Comparison of ENCODE assay signal across 20 mouse cellular contexts in genomic region chr2:77039683-77040082, GRCm38 (mm10). TPM values are rescaled to one million over a fixed set of nuclear protein-coding genes. Genes with fewer than 3 reads are reported as not detected.
DNase-seq lines count a peak whose midpoint lies in the region; ATAC-seq and TF ChIP-seq lines count a peak whose summit lies in the region.
"Had no signal": no experiment of that assay in that cellular context is flagged by ENCODE, and none has a peak within 500 bp of the region (broad histone marks: within the 10 kb centered on the region; RNA-seq: fewer than 3 reads in every experiment).

No protein-coding gene starts in this region.

- TF ChIP-seq POLR2A in brain, embryonic 14.5 days (IDR thresholded peaks at IDR 0.05; ENCODE audit: borderline replicate concordance, extremely low read depth, insufficient read depth, insufficient read length, poor library complexity, severe bottlenecking) = no peak

- no peak overlapping the region for H3K4me3 ChIP-seq in forebrain, embryonic 15.5 days
- no peak overlapping the region for H3K4me3 ChIP-seq in forebrain, embryonic 12.5 days (replicated peaks)
- H3K4me3 ChIP-seq in heart, embryonic 16.5 days (ENCODE audit: low read length) = no peak overlapping the region
- H3K4me3 ChIP-seq in forebrain, postnatal 0 days (ENCODE audit: low read depth, low read length) = no peak overlapping the region
- H3K4me3 ChIP-seq: heart, embryonic 10.5 days; heart, embryonic 13.5 days; hindbrain, embryonic 12.5 days; hindbrain, embryonic 15.5 days had no signal

- TF ChIP-seq CTCF in brain, embryonic 14.5 days (IDR thresholded peaks at IDR 0.05; ENCODE audit: borderline replicate concordance, extremely low read depth, insufficient read depth, insufficient read length) = no peak
- TF ChIP-seq CTCF in forebrain, postnatal 0 days (IDR thresholded peaks at IDR 0.05; ENCODE audit: low read depth) = no peak

- H3K27ac ChIP-seq in forebrain, embryonic 15.5 days (replicated peaks) = peak overlapping the region; percentile 63; the same call in 1 of the 2 replicates
- H3K27ac ChIP-seq in forebrain, embryonic 12.5 days = no peak overlapping the region
- H3K27ac ChIP-seq in heart, embryonic 16.5 days (ENCODE audit: low read length) = peak overlapping the region; percentile 31
- H3K27ac ChIP-seq in forebrain, postnatal 0 days (ENCODE audit: low read depth, low read length) = 0 out of 2 replicates have a peak overlapping the region, but pooled peaks have one; percentile 57
- H3K27ac ChIP-seq: heart, embryonic 10.5 days; heart, embryonic 13.5 days; hindbrain, embryonic 12.5 days; hindbrain, embryonic 15.5 days had no signal

- no peaks in the 10 kb centered on the region for H3K36me3 ChIP-seq in forebrain, embryonic 15.5 days
- no peaks in the 10 kb centered on the region for H3K36me3 ChIP-seq in forebrain, embryonic 12.5 days (replicated peaks)
- H3K36me3 ChIP-seq in heart, embryonic 16.5 days (ENCODE audit: control insufficient read depth, insufficient read depth) = peaks cover 41% of the 10 kb centered on the region
- no peaks in the 10 kb centered on the region for H3K36me3 ChIP-seq in forebrain, postnatal 0 days (ENCODE audit: insufficient read depth)
- H3K36me3 ChIP-seq: hindbrain, embryonic 12.5 days; hindbrain, embryonic 15.5 days had no signal

- no peaks in the 10 kb centered on the region for H3K9me3 ChIP-seq in forebrain, embryonic 15.5 days
- no peaks in the 10 kb centered on the region for H3K9me3 ChIP-seq in forebrain, embryonic 12.5 days
- no peaks in the 10 kb centered on the region for H3K9me3 ChIP-seq in heart, embryonic 16.5 days (replicated peaks; ENCODE audit: control insufficient read depth, low read length)
- no peaks in the 10 kb centered on the region for H3K9me3 ChIP-seq in forebrain, postnatal 0 days (ENCODE audit: low read length)
- H3K9me3 ChIP-seq: heart, embryonic 10.5 days; heart, embryonic 13.5 days; hindbrain, embryonic 12.5 days; hindbrain, embryonic 15.5 days had no signal

- H3K9ac ChIP-seq in forebrain, embryonic 15.5 days (replicated peaks) = no peak overlapping the region
- no peak overlapping the region for H3K9ac ChIP-seq in forebrain, embryonic 12.5 days
- H3K9ac ChIP-seq in heart, embryonic 16.5 days (ENCODE audit: low read length) = no peak overlapping the region
- no peak overlapping the region for H3K9ac ChIP-seq in forebrain, postnatal 0 days
- H3K9ac ChIP-seq: heart, embryonic 13.5 days; hindbrain, embryonic 12.5 days; hindbrain, embryonic 15.5 days had no signal

- H3K27me3 ChIP-seq in forebrain, embryonic 15.5 days = no peaks in the 10 kb centered on the region
- no peaks in the 10 kb centered on the region for H3K27me3 ChIP-seq in forebrain, embryonic 12.5 days
- no peaks in the 10 kb centered on the region for H3K27me3 ChIP-seq in heart, embryonic 16.5 days (ENCODE audit: control insufficient read depth, insufficient read depth, low read length)
- no peaks in the 10 kb centered on the region for H3K27me3 ChIP-seq in forebrain, postnatal 0 days (ENCODE audit: insufficient read depth, low read length)
- H3K27me3 ChIP-seq: heart, embryonic 13.5 days; hindbrain, embryonic 12.5 days; hindbrain, embryonic 15.5 days had no signal

- 70% methylated on average over 3 of the region's 3 CpGs for WGBS in forebrain, embryonic 15.5 days
- 74% methylated on average over 3 of the region's 3 CpGs for WGBS in forebrain, embryonic 12.5 days
- 87% methylated on average over 3 of the region's 3 CpGs for WGBS in heart, embryonic 16.5 days
- WGBS in forebrain, postnatal 0 days = 66% methylated on average over 3 of the region's 3 CpGs

- no peak overlapping the region for H3K4me2 ChIP-seq in forebrain, embryonic 15.5 days (replicated peaks)
- no peak overlapping the region for H3K4me2 ChIP-seq in forebrain, embryonic 12.5 days
- H3K4me2 ChIP-seq in heart, embryonic 16.5 days (ENCODE audit: low read depth, low read length) = no peak overlapping the region
- no peak overlapping the region for H3K4me2 ChIP-seq in forebrain, postnatal 0 days (ENCODE audit: low read depth)
- H3K4me2 ChIP-seq: heart, embryonic 13.5 days; hindbrain, embryonic 12.5 days; hindbrain, embryonic 15.5 days had no signal

- ATAC-seq in forebrain, embryonic 15.5 days (replicated peaks) = 0 out of 2 replicates have a peak, but pooled peaks have one; percentile 41
- no peak for ATAC-seq in forebrain, embryonic 12.5 days (ENCODE audit: low FRiP score)
- ATAC-seq in heart, embryonic 16.5 days (replicated peaks; ENCODE audit: extremely low read depth, insufficient read depth, low FRiP score) = no peak
- ATAC-seq in forebrain, postnatal 0 days = peak; percentile 61; the same call in 1 of the 2 replicates
- ATAC-seq: CD4-positive, CD25-positive, alpha-beta regulatory T cell, adult 4 months; intestine, postnatal 0 days had no signal

- DNase-seq in heart, postnatal 10 days = no peak
- peak; percentile 62 for DNase-seq in brain, embryonic 14.5 days (ENCODE audit: low read depth)
- no peak for DNase-seq in forebrain, postnatal 0 days
- no peak for DNase-seq in thymus, adult 18-20 months
- DNase-seq: adrenal gland, adult 2 months; adrenal gland, postnatal 14 days; cerebellum, adult 18-20 months; cerebellum, adult 9-10 months; cerebellum, postnatal 14 days; gastrocnemius, postnatal 10 days; kidney, adult 2 months had no signal

- H3K4me1 ChIP-seq in forebrain, embryonic 15.5 days = no peaks in the 10 kb centered on the region
- no peaks in the 10 kb centered on the region for H3K4me1 ChIP-seq in forebrain, embryonic 12.5 days
- H3K4me1 ChIP-seq in heart, embryonic 16.5 days (ENCODE audit: control insufficient read depth, insufficient read depth, low read length) = peaks cover 12% of the 10 kb centered on the region
- H3K4me1 ChIP-seq in forebrain, postnatal 0 days (ENCODE audit: insufficient read depth) = no peaks in the 10 kb centered on the region
- H3K4me1 ChIP-seq: heart, embryonic 10.5 days; hindbrain, embryonic 12.5 days; hindbrain, embryonic 15.5 days had no signal

- intact Hi-C loops in heart, postnatal 10 days (cut with DNase I) = no loop called here

RNA-seq across cellular contexts. Expression of gene Ttn, which starts 57.3 kb away (rescaled TPM):
- 0.38 and 1.0 TPM in 2 replicates for polyA plus RNA-seq in forebrain, embryonic 15.5 days (2015; fragmentation: Nextera tagmentation; extraction: Ambion mirVana)
- 0.21 and 1.2 TPM in 2 replicates for polyA plus RNA-seq in forebrain, embryonic 12.5 days (2016; fragmentation: Nextera tagmentation; extraction: Ambion mirVana)
- 717 and 788 TPM in 2 replicates for polyA plus RNA-seq in heart, embryonic 16.5 days (2015; fragmentation: Nextera tagmentation; extraction: Ambion mirVana)
- total RNA-seq in heart, postnatal 10 days (2021) = 1,000 to 10,000 TPM; 2,261 to 2,393 TPM
- 0.14 and 0.22 TPM in 2 replicates for polyA plus RNA-seq in brain, embryonic 14.5 days (2012; rRNA removed)
- 0.46 and 0.81 TPM in 2 replicates for total RNA-seq in forebrain, postnatal 0 days (2014; rRNA removed)
- 0.10 and 0.22 TPM in 2 replicates for polyA plus RNA-seq in forebrain, postnatal 0 days (2015; fragmentation: Nextera tagmentation; extraction: Ambion mirVana)

Comparison
In these comparisons a context has a peak if more than half of its experiments do, and no peak if none do; other contexts are left out.
1. ATAC-seq: peak in forebrain, embryonic 15.5 days (single experiment) and forebrain, postnatal 0 days (single experiment); none in forebrain, embryonic 12.5 days (single experiment) and heart, embryonic 16.5 days (single experiment).
2. RNA of gene Ttn, which starts 57.3 kb away (polyA plus RNA-seq): 717 to 788 TPM in heart, embryonic 16.5 days; 0.21 to 1.2 TPM in forebrain, embryonic 12.5 days, 0.38 to 1.0 TPM in forebrain, embryonic 15.5 days, 0.14 to 0.22 TPM in brain, embryonic 14.5 days and 0.10 to 0.22 TPM in forebrain, postnatal 0 days; every median in the first group is over 100 times any median in the second.